Mouse (Mus musculus) embryonic stem cell, embryonic (primary cell): ENCODE measurements around the gene Ccdc14.

Source experiments
- CTCF ChIA-PET, 4 experiments: fragments of 300-600 bp in 2 of 4; fragments of 350-600 bp in 2 of 4; sonication (Branson Sonifier 250); formaldehyde crosslinking; loops; one replicate each; lab custom pipeline; 2022; ENCODE audit warnings: inconsistent platforms in 2 of 4; lab: Charles Lee
- POLR2A ChIA-PET, 4 experiments: fragments of 300-600 bp in 2 of 4; fragments of 350-600 bp in 2 of 4; sonication (Branson Sonifier 250); formaldehyde crosslinking; loops; one replicate each; lab custom pipeline; 2022; ENCODE audit warnings: antibody characterized with exemption in 4 of 4, inconsistent platforms in 1 of 4; lab: Charles Lee

Gene Ccdc14

GRCm38 (mm10) chr16:34752026-34752425, 61.6 kb downstream of the Ccdc14 start:
- CTCF ChIA-PET, result no interaction called here

GRCm38 (mm10) chr16:34752977-34753376, 62.6 kb downstream of the Ccdc14 start:
- CTCF ChIA-PET, result no interaction called here
- POLR2A ChIA-PET, result interaction anchor here in 1 of 4 experiments (1.1 kb wide), 1 partner anchor 10 kb away, joined by 3 read pairs; no protein-coding TSS in a partner anchor

More at GRCm38 (mm10) chr16:34752026-34752425, 61.6 kb downstream of the Ccdc14 start:
- POLR2A ChIA-PET, result interaction anchor here in 1 of 4 experiments (1.1 kb wide), 1 partner anchor 9 kb away, joined by 3 read pairs; no protein-coding TSS in a partner anchor

GRCm38 (mm10) chr16:34756991-34757390, 66.6 kb downstream of the Ccdc14 start:
- CTCF ChIA-PET, result no interaction called here
- POLR2A ChIA-PET, result interaction anchor here in 1 of 4 experiments (1.5 kb wide), 1 partner anchor 66 kb away, joined by 3 read pairs; the partner anchor contains the start of gene Ccdc14

DNA sequence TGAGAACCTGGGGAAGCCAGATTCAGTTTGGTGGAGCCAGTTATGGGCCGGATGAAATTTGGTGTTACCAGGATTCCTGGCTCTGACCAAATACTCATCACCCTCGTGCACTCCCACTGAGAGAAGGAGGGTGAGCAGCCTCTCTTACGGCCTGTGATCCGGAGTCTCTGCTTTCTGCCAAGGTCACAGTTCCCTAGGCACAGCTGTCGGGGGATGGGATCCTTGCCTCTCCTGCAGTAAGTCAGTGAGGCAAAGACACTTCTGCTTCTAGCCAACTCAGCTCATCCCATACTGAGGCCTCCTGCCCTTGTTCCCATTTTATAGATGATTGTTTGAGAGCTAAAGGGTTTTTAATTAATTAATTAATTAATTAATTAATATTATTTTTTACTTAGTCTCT, 67.8 kb downstream of the Ccdc14 start:
- CTCF ChIA-PET, result no interaction called here

GRCm38 (mm10) chr16:34763959-34764591, 73.7 kb downstream of the Ccdc14 start:
- ChIA-PET POLR2A (interaction anchor here in 3 of 4 experiments (0.6 to 1.2 kb wide), 7 partner anchors 9 to 1781 kb away, joined by 3 to 6 read pairs (median 3); no protein-coding TSS in a partner anchor), CTCF (interaction anchor here in 3 of 4 experiments (0.6 to 1.5 kb wide), 7 partner anchors 23 to 1059 kb away, joined by 3 to 14 read pairs (median 4); no protein-coding TSS in a partner anchor)

More for the DNA sequence above, 67.8 kb downstream of the Ccdc14 start:
- POLR2A ChIA-PET, result no interaction called here

- ChIA-PET CTCF (interaction anchor here in 1 of 4 experiments (0.6 kb wide), 1 partner anchor 1631 kb away, joined by 3 read pairs; no protein-coding TSS in a partner anchor), POLR2A (interaction anchor here in 1 of 4 experiments (1.0 kb wide), 1 partner anchor 20 kb away, joined by 3 read pairs; the partner anchor contains the start of gene Mylk)
Observed at GRCm38 (mm10) chr16:34765666-34766065, 75.2 kb downstream of the Ccdc14 start.

DNA sequence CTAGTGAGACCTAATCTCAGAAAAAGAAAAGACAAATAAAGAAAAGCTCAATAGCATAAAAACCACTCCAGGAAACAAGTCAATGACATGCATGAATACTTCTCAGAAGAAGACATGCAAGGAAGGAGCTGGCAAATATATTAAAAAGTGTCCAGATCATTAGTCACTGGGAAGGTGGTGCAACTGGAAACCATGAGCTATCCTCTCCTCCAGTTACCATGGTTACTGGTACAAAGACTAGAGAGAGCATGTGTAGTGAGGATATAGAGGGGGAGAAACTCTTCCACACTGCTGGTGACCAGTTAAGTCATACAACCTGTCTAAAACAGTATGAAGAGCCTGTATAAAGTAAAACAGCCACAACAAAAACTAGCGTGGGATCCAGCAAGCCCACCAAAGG, 75.8 kb downstream of the Ccdc14 start:
- ChIA-PET POLR2A (interaction anchor here in 1 of 4 experiments (1.0 kb wide), 1 partner anchor 21 kb away, joined by 3 read pairs; the partner anchor contains the start of gene Mylk), CTCF (no interaction called here)

DNA sequence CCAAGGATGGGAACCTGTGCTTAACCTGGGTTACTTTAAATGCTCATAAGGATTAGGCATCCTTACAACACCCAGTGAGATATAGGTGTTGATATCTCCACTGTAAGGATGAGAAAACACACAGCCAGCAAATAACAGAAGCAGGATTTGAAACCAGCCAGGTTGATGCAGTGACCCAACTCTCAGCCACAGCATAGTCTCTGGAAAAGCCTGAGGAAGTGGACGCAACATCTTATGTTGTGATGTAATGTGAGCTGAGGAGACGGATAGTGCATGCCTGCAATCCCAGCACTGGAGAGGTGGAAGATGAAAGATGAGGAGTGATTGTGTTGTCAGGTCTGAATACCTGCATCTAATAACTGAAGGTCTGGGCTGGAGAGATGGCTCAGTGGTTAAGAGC, 77.0 kb downstream of the Ccdc14 start:
- ChIA-PET CTCF (no interaction called here), POLR2A (no interaction called here)

- POLR2A ChIA-PET, result no interaction called here
Observed at GRCm38 (mm10) chr16:34768436-34768835, 78.0 kb downstream of the Ccdc14 start.

DNA sequence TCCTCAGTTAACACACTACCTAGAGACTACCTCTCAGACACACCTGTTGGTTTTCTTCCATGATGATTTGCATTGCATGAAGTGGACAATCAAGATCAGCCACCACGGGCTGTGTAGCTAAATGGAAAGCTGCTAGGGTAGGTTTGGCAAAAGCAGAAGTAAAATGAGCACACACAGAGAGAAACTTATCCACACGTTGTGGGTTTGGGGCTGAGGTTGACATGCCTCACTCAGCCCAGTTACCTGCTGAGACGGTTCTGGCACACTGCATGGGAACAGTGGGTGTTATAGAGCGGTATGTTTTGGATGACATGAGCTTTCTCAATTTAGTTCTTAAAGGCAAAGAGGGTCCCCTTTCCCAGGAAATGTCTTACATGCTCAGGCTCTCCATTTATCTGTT, 79.7 kb downstream of the Ccdc14 start:
- ChIA-PET POLR2A (no interaction called here), CTCF (no interaction called here)

More at GRCm38 (mm10) chr16:34768436-34768835, 78.0 kb downstream of the Ccdc14 start:
- CTCF ChIA-PET, result no interaction called here

DNA sequence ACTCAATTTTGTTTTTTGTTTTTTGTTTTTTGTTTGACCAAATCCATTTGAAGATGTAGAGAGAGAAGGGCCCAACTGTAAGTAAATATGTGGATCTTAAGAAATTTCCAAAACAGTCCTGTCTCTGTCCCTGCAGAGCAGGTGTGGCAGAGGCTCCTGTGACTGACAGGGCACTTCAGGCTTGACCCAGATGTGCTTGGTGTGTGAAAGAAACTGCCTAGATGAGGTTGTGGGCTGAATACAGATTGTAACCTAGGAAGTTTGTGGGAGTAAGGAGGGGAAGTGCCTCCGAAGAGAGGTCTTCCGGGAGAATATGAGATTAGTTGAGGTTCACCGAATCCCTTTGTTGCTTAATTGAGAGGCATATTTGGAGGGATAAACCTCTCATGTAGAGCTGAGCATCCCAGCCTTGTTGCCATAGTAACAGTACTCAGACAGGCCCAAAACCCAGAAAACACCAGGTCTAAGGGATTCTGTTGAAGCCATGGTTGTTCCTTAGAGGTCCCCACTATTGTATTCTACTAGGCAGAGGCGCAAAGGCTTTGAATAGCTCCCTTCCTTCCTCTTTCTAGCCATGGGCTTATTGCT, 82.1 kb downstream of the Ccdc14 start:
- ChIA-PET POLR2A (interaction anchor here in 1 of 4 experiments (0.8 to 1.0 kb wide), 2 partner anchors 9 to 52 kb away, joined by 3 to 5 read pairs; no protein-coding TSS in a partner anchor), CTCF (no interaction called here)
